Mouse (Mus musculus): ENCODE data around the gene Rfc2.
"Not testable (repeated sequence)": the region's sequence is repeated elsewhere in the genome, so short reads cannot be mapped to it uniquely, and the experiment has no call there.

Gene Rfc2

GRCm38 (mm10) chr5:134648976-134649375 lies 67.8 kb downstream of the Rfc2 start:
- not testable (repeated sequence) for DNase-seq (ENCODE audit: low spot score in 2 of 2)

GRCm38 (mm10) chr5:134650926-134651325 lies 69.8 kb downstream of the Rfc2 start:
- DNase-seq (ENCODE audit: low spot score in 2 of 2), result peak in 1 of 2 experiments; percentile 29

All from frontal cortex, postnatal 14 days (tissue).